Mouse (Mus musculus) C2C12 (cell line): ENCODE results near the gene Traf5.

Experiments used
- CEBPB ChIP-seq: IDR thresholded peaks from one replicate; pipeline ENCODE4 v1.6.1; 2011; ENCODE audit warnings: low read depth, mild to moderate bottlenecking, control low read depth, moderate library complexity
- CTCF ChIP-seq: IDR thresholded peaks from one replicate; pipeline ENCODE4 v1.5.1; 2011; ENCODE audit not compliant: control insufficient read depth, insufficient read depth, insufficient read length
- FOSL1 ChIP-seq: IDR thresholded peaks from one replicate; pipeline ENCODE4 v1.8.0; 2011; ENCODE audit warnings: mild to moderate bottlenecking, low read length; ENCODE audit not compliant: poor library complexity, insufficient read depth, severe bottlenecking
- MAX ChIP-seq: IDR thresholded peaks from one replicate; pipeline ENCODE4 v1.6.1; 2011; ENCODE audit warnings: mild to moderate bottlenecking, control low read depth
- MYOD1 ChIP-seq: IDR thresholded peaks from one replicate; pipeline ENCODE4 v1.6.1; 2011; ENCODE audit warnings: low read depth; ENCODE audit not compliant: control insufficient read depth, insufficient read length
- MYOG ChIP-seq: IDR thresholded peaks from one replicate; pipeline ENCODE4 v1.6.1; 2011; ENCODE audit not compliant: control insufficient read depth, insufficient read length; ENCODE audit errors: extremely low read depth
- USF1 ChIP-seq: IDR thresholded peaks from one replicate; pipeline ENCODE4 v1.6.1; 2011; ENCODE audit warnings: low read depth, mild to moderate bottlenecking, control low read depth, moderate library complexity

GRCm38 (mm10) chr1:191956261-191956660 is 136.1 kb downstream of the Traf5 start:
- TF ChIP-seq CTCF, result no peak
- no peak for TF ChIP-seq USF1
- TF ChIP-seq MAX, result no peak
- no peak for TF ChIP-seq MYOG
- no peak for TF ChIP-seq CEBPB
- TF ChIP-seq MYOD1, result no peak
- TF ChIP-seq FOSL1, result no peak
